In genomic region chr16:39048889-39049288, GRCm38 (mm10) we compare ENCODE assay signal across 8 mouse cellular contexts.
DNase-seq lines count a peak whose midpoint lies in the region; ATAC-seq and TF ChIP-seq lines count a peak whose summit lies in the region.

No protein-coding gene starts in this region.

- no peak overlapping the region for H3K4me2 ChIP-seq in embryonic facial prominence, embryonic 13.5 days
- H3K4me2 ChIP-seq in hindbrain, postnatal 0 days (ENCODE audit: low read depth, low read length) = no peak overlapping the region
- H3K4me2 ChIP-seq in midbrain, embryonic 14.5 days (ENCODE audit: low read length) = no peak overlapping the region

- TF ChIP-seq CTCF in hindbrain, postnatal 0 days (IDR thresholded peaks at IDR 0.05; ENCODE audit: low read depth) = peak; percentile 88

- H3K4me3 ChIP-seq in embryonic facial prominence, embryonic 13.5 days = no peak overlapping the region
- H3K4me3 ChIP-seq in hindbrain, postnatal 0 days (ENCODE audit: low read length) = no peak overlapping the region
- H3K4me3 ChIP-seq in midbrain, embryonic 14.5 days (replicated peaks; ENCODE audit: low read depth, low read length) = no peak overlapping the region

- no peaks in the 10 kb centered on the region for H3K9me3 ChIP-seq in embryonic facial prominence, embryonic 13.5 days
- no peaks in the 10 kb centered on the region for H3K9me3 ChIP-seq in hindbrain, postnatal 0 days (ENCODE audit: low read length)
- no peaks in the 10 kb centered on the region for H3K9me3 ChIP-seq in midbrain, embryonic 14.5 days (ENCODE audit: control insufficient read depth, low read length)

- H3K36me3 ChIP-seq in embryonic facial prominence, embryonic 13.5 days = no peaks in the 10 kb centered on the region
- H3K36me3 ChIP-seq in hindbrain, postnatal 0 days (ENCODE audit: insufficient read depth, low read length) = no peaks in the 10 kb centered on the region
- H3K36me3 ChIP-seq in midbrain, embryonic 14.5 days (ENCODE audit: control insufficient read depth, insufficient read depth, low read length) = no peaks in the 10 kb centered on the region

- peak; percentile 12 for DNase-seq in gastrocnemius, postnatal 14 days
- DNase-seq in gastrocnemius, postnatal 36 days = no peak
- DNase-seq in adrenal gland, postnatal 14 days = peak; percentile 69
- peak; percentile 84 for DNase-seq in hindbrain, postnatal 0 days (ENCODE audit: low spot score)
- peak; percentile 56 to 60 for DNase-seq in layer of hippocampus, postnatal 36 days
- peak; percentile 83 for DNase-seq in midbrain, embryonic 14.5 days
- DNase-seq in telencephalon, adult 2 months (ENCODE audit: low read depth, low spot score) = peak; percentile 26

- peaks cover 7% of the 10 kb centered on the region; the same call in 1 of the 2 replicates for H3K27me3 ChIP-seq in embryonic facial prominence, embryonic 13.5 days
- H3K27me3 ChIP-seq in hindbrain, postnatal 0 days (ENCODE audit: insufficient read depth, low read length) = no peaks in the 10 kb centered on the region
- no peaks in the 10 kb centered on the region for H3K27me3 ChIP-seq in midbrain, embryonic 14.5 days (ENCODE audit: control insufficient read depth, insufficient read depth, low read length)

- peak; percentile 71; the same call in 1 of the 2 replicates for ATAC-seq in embryonic facial prominence, embryonic 13.5 days (ENCODE audit: insufficient number of reproducible peaks, insufficient read depth, low FRiP score, low TSS enrichment, low read depth)
- peak; percentile 70 for ATAC-seq in hindbrain, postnatal 0 days
- 0 out of 2 replicates have a peak, but pooled peaks have one; percentile 53 for ATAC-seq in midbrain, embryonic 14.5 days (ENCODE audit: low FRiP score, low TSS enrichment)

- H3K27ac ChIP-seq in embryonic facial prominence, embryonic 13.5 days = no peak overlapping the region
- no peak overlapping the region for H3K27ac ChIP-seq in hindbrain, postnatal 0 days
- no peak overlapping the region for H3K27ac ChIP-seq in midbrain, embryonic 14.5 days (replicated peaks; ENCODE audit: low read depth, low read length)

- WGBS in embryonic facial prominence, embryonic 13.5 days = 2% methylated on average over 4 of the region's 4 CpGs
- WGBS in hindbrain, postnatal 0 days = 5% methylated on average over 4 of the region's 4 CpGs
- WGBS in midbrain, embryonic 14.5 days = 15% methylated on average over 4 of the region's 4 CpGs

- no peak overlapping the region for H3K9ac ChIP-seq in embryonic facial prominence, embryonic 13.5 days
- no peak overlapping the region for H3K9ac ChIP-seq in hindbrain, postnatal 0 days (replicated peaks; ENCODE audit: low read length)
- no peak overlapping the region for H3K9ac ChIP-seq in midbrain, embryonic 14.5 days (replicated peaks; ENCODE audit: low read length)

- no peaks in the 10 kb centered on the region for H3K4me1 ChIP-seq in embryonic facial prominence, embryonic 13.5 days
- H3K4me1 ChIP-seq in hindbrain, postnatal 0 days (ENCODE audit: insufficient read depth, low read length) = no peaks in the 10 kb centered on the region
- H3K4me1 ChIP-seq in midbrain, embryonic 14.5 days (ENCODE audit: control insufficient read depth, insufficient read depth, low read length) = 0 out of 2 replicates have a peak, but pooled peaks cover 2% of the 10 kb centered on the region

- intact Hi-C loops in gastrocnemius, postnatal 14 days (cut with DNase I; ENCODE audit: low total_unique reads) = no loop called here
- intact Hi-C loops in gastrocnemius, postnatal 36 days (cut with DNase I) = no loop called here

Comparison
In these comparisons a context has a peak if more than half of its experiments do, and no peak if none do; other contexts are left out.
1. DNase-seq: peak in gastrocnemius, postnatal 14 days (single experiment), adrenal gland, postnatal 14 days (single experiment), hindbrain, postnatal 0 days (single experiment), layer of hippocampus, postnatal 36 days (2 of 2), midbrain, embryonic 14.5 days (single experiment) and telencephalon, adult 2 months (single experiment); none in gastrocnemius, postnatal 36 days (0 of 2).
2. Peak in every context shown above with its lines, with median percentiles within 50 percentile points of each other: ATAC-seq.